Mouse (Mus musculus): ENCODE data around the gene Gorab. TPM values are rescaled to one million over a fixed set of nuclear protein-coding genes. Genes with fewer than 3 reads are reported as not detected.

The Gorab gene
- polyA plus RNA-seq, 1 experiment from 2014 or later = 41.9 TPM

- no peak overlapping the region for H3K9ac ChIP-seq (replicated peaks; ENCODE audit: low read length)
- H3K36me3 ChIP-seq (replicated peaks; ENCODE audit: control insufficient read depth, insufficient read depth, low read depth, low read length) = no peaks in the 10 kb centered on the region
- no peaks in the 10 kb centered on the region for H3K4me1 ChIP-seq (ENCODE audit: control insufficient read depth, insufficient read depth, low read length)
- no peak overlapping the region for H3K4me2 ChIP-seq (ENCODE audit: low read depth, low read length)
- ATAC-seq (replicated peaks; ENCODE audit: insufficient number of reproducible peaks, low FRiP score, low TSS enrichment, low read depth) = peak; percentile 73; the same call in 1 of the 2 replicates
- peak; percentile 80 for DNase-seq (ENCODE audit: low spot score)
- H3K27ac ChIP-seq (replicated peaks; ENCODE audit: low read depth, low read length) = 0 out of 2 replicates have a peak overlapping the region, but pooled peaks have one; percentile 42
- WGBS = 42% methylated on average over 5 of the region's 5 CpGs
- no peak overlapping the region for H3K4me3 ChIP-seq (ENCODE audit: low read depth, low read length)
- no peaks in the 10 kb centered on the region for H3K9me3 ChIP-seq (replicated peaks; ENCODE audit: control insufficient read depth, low read length)
- H3K27me3 ChIP-seq (ENCODE audit: control insufficient read depth, insufficient read depth, low read length) = no peaks in the 10 kb centered on the region
These were observed 29.0 kb downstream of the Gorab start for GRCm38 (mm10) chr1:163374455-163374854.

GRCm38 (mm10) chr1:163362202-163362601, 41.3 kb downstream of the Gorab start:
- 0 out of 2 replicates have a peak, but pooled peaks cover 2% of the 10 kb centered on the region for H3K4me1 ChIP-seq (ENCODE audit: control insufficient read depth, insufficient read depth, low read length)
- H3K4me2 ChIP-seq (ENCODE audit: low read depth, low read length) = no peak overlapping the region
- H3K27me3 ChIP-seq (ENCODE audit: control insufficient read depth, insufficient read depth, low read length) = no peaks in the 10 kb centered on the region
- no peak overlapping the region for H3K9ac ChIP-seq (replicated peaks; ENCODE audit: low read length)
- 49% methylated on average over 8 of the region's 8 CpGs for WGBS
- ATAC-seq (replicated peaks; ENCODE audit: insufficient number of reproducible peaks, low FRiP score, low TSS enrichment, low read depth) (no peak), DNase-seq (ENCODE audit: low spot score) (peak; percentile 76)
- no peak overlapping the region for H3K27ac ChIP-seq (replicated peaks; ENCODE audit: low read depth, low read length)
- H3K9me3 ChIP-seq (replicated peaks; ENCODE audit: control insufficient read depth, low read length) = no peaks in the 10 kb centered on the region
- H3K4me3 ChIP-seq (ENCODE audit: low read depth, low read length) = no peak overlapping the region
- H3K36me3 ChIP-seq (replicated peaks; ENCODE audit: control insufficient read depth, insufficient read depth, low read depth, low read length) = no peaks in the 10 kb centered on the region

GRCm38 (mm10) chr1:163361376-163361775, 42.1 kb downstream of the Gorab start:
- Histone ChIP-seq H3K4me2 (ENCODE audit: low read depth, low read length) (no peak overlapping the region), H3K4me3 (ENCODE audit: low read depth, low read length) (no peak overlapping the region), H3K9me3 (replicated peaks; ENCODE audit: control insufficient read depth, low read length) (no peaks in the 10 kb centered on the region), H3K4me1 (ENCODE audit: control insufficient read depth, insufficient read depth, low read length) (0 out of 2 replicates have a peak, but pooled peaks cover 2% of the 10 kb centered on the region), H3K27ac (replicated peaks; ENCODE audit: low read depth, low read length) (no peak overlapping the region), H3K9ac (replicated peaks; ENCODE audit: low read length) (no peak overlapping the region), H3K27me3 (ENCODE audit: control insufficient read depth, insufficient read depth, low read length) (no peaks in the 10 kb centered on the region), H3K36me3 (replicated peaks; ENCODE audit: control insufficient read depth, insufficient read depth, low read depth, low read length) (no peaks in the 10 kb centered on the region)
- DNase-seq (ENCODE audit: low spot score) (peak; percentile 49), ATAC-seq (replicated peaks; ENCODE audit: insufficient number of reproducible peaks, low FRiP score, low TSS enrichment, low read depth) (no peak)
- WGBS = 56% methylated on average over 5 of the region's 5 CpGs

- WGBS = 48% methylated on average over 6 of the region's 6 CpGs
- no peaks in the 10 kb centered on the region for H3K27me3 ChIP-seq (ENCODE audit: control insufficient read depth, insufficient read depth, low read length)
- 0 out of 2 replicates have a peak, but pooled peaks cover 2% of the 10 kb centered on the region for H3K4me1 ChIP-seq (ENCODE audit: control insufficient read depth, insufficient read depth, low read length)
- no peaks in the 10 kb centered on the region for H3K9me3 ChIP-seq (replicated peaks; ENCODE audit: control insufficient read depth, low read length)
- DNase-seq (ENCODE audit: low spot score) = no peak
- no peak for ATAC-seq (replicated peaks; ENCODE audit: insufficient number of reproducible peaks, low FRiP score, low TSS enrichment, low read depth)
- H3K36me3 ChIP-seq (replicated peaks; ENCODE audit: control insufficient read depth, insufficient read depth, low read depth, low read length) = no peaks in the 10 kb centered on the region
- no peak overlapping the region for H3K9ac ChIP-seq (replicated peaks; ENCODE audit: low read length)
- H3K27ac ChIP-seq (replicated peaks; ENCODE audit: low read depth, low read length) = no peak overlapping the region
- H3K4me2 ChIP-seq (ENCODE audit: low read depth, low read length) = no peak overlapping the region
- H3K4me3 ChIP-seq (ENCODE audit: low read depth, low read length) = no peak overlapping the region
These were observed 42.7 kb downstream of the Gorab start for GRCm38 (mm10) chr1:163360796-163361195.

- no peak overlapping the region for H3K9ac ChIP-seq (replicated peaks; ENCODE audit: low read length)
- WGBS = 71% methylated on average over 3 of the region's 3 CpGs
- no peaks in the 10 kb centered on the region for H3K27me3 ChIP-seq (ENCODE audit: control insufficient read depth, insufficient read depth, low read length)
- H3K9me3 ChIP-seq (replicated peaks; ENCODE audit: control insufficient read depth, low read length) = no peaks in the 10 kb centered on the region
- ATAC-seq (replicated peaks; ENCODE audit: insufficient number of reproducible peaks, low FRiP score, low TSS enrichment, low read depth) (no peak), DNase-seq (ENCODE audit: low spot score) (no peak)
- H3K36me3 ChIP-seq (replicated peaks; ENCODE audit: control insufficient read depth, insufficient read depth, low read depth, low read length) = no peaks in the 10 kb centered on the region
- H3K27ac ChIP-seq (replicated peaks; ENCODE audit: low read depth, low read length) = no peak overlapping the region
- H3K4me1 ChIP-seq (ENCODE audit: control insufficient read depth, insufficient read depth, low read length) = peaks cover 2% of the 10 kb centered on the region; the same call in 1 of the 2 replicates
- H3K4me2 ChIP-seq (ENCODE audit: low read depth, low read length) = no peak overlapping the region
- no peak overlapping the region for H3K4me3 ChIP-seq (ENCODE audit: low read depth, low read length)
These were observed 43.9 kb downstream of the Gorab start for GRCm38 (mm10) chr1:163359521-163359920.

GRCm38 (mm10) chr1:163358165-163358564, 45.3 kb downstream of the Gorab start:
- Histone ChIP-seq H3K36me3 (replicated peaks; ENCODE audit: control insufficient read depth, insufficient read depth, low read depth, low read length) (no peaks in the 10 kb centered on the region), H3K27ac (replicated peaks; ENCODE audit: low read depth, low read length) (peak overlapping the region; percentile 57), H3K4me3 (ENCODE audit: low read depth, low read length) (peak overlapping the region; percentile 27), H3K9me3 (replicated peaks; ENCODE audit: control insufficient read depth, low read length) (no peaks in the 10 kb centered on the region), H3K9ac (replicated peaks; ENCODE audit: low read length) (no peak overlapping the region), H3K4me2 (ENCODE audit: low read depth, low read length) (no peak overlapping the region), H3K4me1 (ENCODE audit: control insufficient read depth, insufficient read depth, low read length) (no peaks in the 10 kb centered on the region; the same call in 1 of the 2 replicates), H3K27me3 (ENCODE audit: control insufficient read depth, insufficient read depth, low read length) (no peaks in the 10 kb centered on the region)
- DNase-seq (ENCODE audit: low spot score) (peak; percentile 85), ATAC-seq (replicated peaks; ENCODE audit: insufficient number of reproducible peaks, low FRiP score, low TSS enrichment, low read depth) (peak; percentile 79; the same call in 1 of the 2 replicates)
- 31% methylated on average over 7 of the region's 7 CpGs for WGBS

- H3K9me3 ChIP-seq (replicated peaks; ENCODE audit: control insufficient read depth, low read length) = no peaks in the 10 kb centered on the region
- H3K27ac ChIP-seq (replicated peaks; ENCODE audit: low read depth, low read length) = no peak overlapping the region
- 0 out of 2 replicates have a peak, but pooled peaks have one; percentile 18 for ATAC-seq (replicated peaks; ENCODE audit: insufficient number of reproducible peaks, low FRiP score, low TSS enrichment, low read depth)
- no peaks in the 10 kb centered on the region; the same call in 1 of the 2 replicates for H3K4me1 ChIP-seq (ENCODE audit: control insufficient read depth, insufficient read depth, low read length)
- H3K4me3 ChIP-seq (ENCODE audit: low read depth, low read length) = no peak overlapping the region; the same call in 1 of the 2 replicates
- H3K9ac ChIP-seq (replicated peaks; ENCODE audit: low read length) = no peak overlapping the region
- no peak for DNase-seq (ENCODE audit: low spot score)
- no peak overlapping the region for H3K4me2 ChIP-seq (ENCODE audit: low read depth, low read length)
- no peaks in the 10 kb centered on the region for H3K27me3 ChIP-seq (ENCODE audit: control insufficient read depth, insufficient read depth, low read length)
- 40% methylated on average over 6 of the region's 6 CpGs for WGBS
- no peaks in the 10 kb centered on the region for H3K36me3 ChIP-seq (replicated peaks; ENCODE audit: control insufficient read depth, insufficient read depth, low read depth, low read length)
These were observed 45.7 kb downstream of the Gorab start for GRCm38 (mm10) chr1:163357733-163358132.

GRCm38 (mm10) chr1:163356167-163356566, 47.3 kb downstream of the Gorab start:
- Histone ChIP-seq H3K9ac (replicated peaks; ENCODE audit: low read length) (no peak overlapping the region), H3K4me1 (ENCODE audit: control insufficient read depth, insufficient read depth, low read length) (no peaks in the 10 kb centered on the region; the same call in 1 of the 2 replicates), H3K27ac (replicated peaks; ENCODE audit: low read depth, low read length) (0 out of 2 replicates have a peak overlapping the region, but pooled peaks have one; percentile 13), H3K36me3 (replicated peaks; ENCODE audit: control insufficient read depth, insufficient read depth, low read depth, low read length) (no peaks in the 10 kb centered on the region), H3K27me3 (ENCODE audit: control insufficient read depth, insufficient read depth, low read length) (no peaks in the 10 kb centered on the region), H3K4me2 (ENCODE audit: low read depth, low read length) (no peak overlapping the region), H3K4me3 (ENCODE audit: low read depth, low read length) (no peak overlapping the region), H3K9me3 (replicated peaks; ENCODE audit: control insufficient read depth, low read length) (no peaks in the 10 kb centered on the region)
- ATAC-seq (replicated peaks; ENCODE audit: insufficient number of reproducible peaks, low FRiP score, low TSS enrichment, low read depth) (no peak), DNase-seq (ENCODE audit: low spot score) (no peak)
- 31% methylated on average over 4 of the region's 4 CpGs for WGBS

All from embryonic facial prominence, embryonic 11.5 days (tissue).